Comparison of ENCODE assay signal across 9 mouse cellular contexts in the genomic region with DNA sequence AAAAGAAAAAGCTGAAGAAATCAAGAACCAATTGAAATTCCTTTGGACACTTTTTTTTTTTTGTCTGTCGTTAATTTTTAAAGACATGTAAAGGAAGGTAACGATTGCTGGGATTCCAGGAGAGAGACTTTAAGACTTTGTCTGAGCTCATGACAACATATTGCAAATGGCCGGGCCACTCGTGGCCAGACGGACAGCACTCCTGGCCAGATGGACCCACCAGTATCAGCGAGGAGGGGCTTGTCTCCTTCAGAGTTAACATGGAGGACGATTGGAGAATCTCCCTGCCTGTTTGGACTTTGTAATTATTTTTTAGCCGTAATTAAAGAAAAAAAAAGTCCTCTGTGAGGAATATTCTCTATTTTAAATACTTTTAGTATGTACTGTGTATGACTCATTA. TPM values are rescaled to one million over a fixed set of nuclear protein-coding genes. Genes with fewer than 3 reads are reported as not detected.
DNase-seq lines count a peak whose midpoint lies in the region; ATAC-seq and TF ChIP-seq lines count a peak whose summit lies in the region.
"Had no signal": no experiment of that assay in that cellular context is flagged by ENCODE, and none has a peak within 500 bp of the region (broad histone marks: within the 10 kb centered on the region; RNA-seq: fewer than 3 reads in every experiment).

No protein-coding gene starts in this region.

- peak overlapping the region; percentile 67; the same call in 1 of the 2 replicates for H3K27ac ChIP-seq in layer of hippocampus, adult 2 months
- no peak overlapping the region for H3K27ac ChIP-seq in embryonic fibroblast, embryonic 13.5 days (ENCODE audit: insufficient read depth, low read length)
- H3K27ac ChIP-seq in intestine, embryonic 15.5 days: no peak overlapping the region
- H3K27ac ChIP-seq: liver, embryonic 13.5 days had no signal

- H3K27me3 ChIP-seq in intestine, embryonic 15.5 days (replicated peaks): no peaks in the 10 kb centered on the region; the same call in none of the 2 replicates

- no peak for ATAC-seq in intestine, embryonic 15.5 days

- no peak overlapping the region for H3K9ac ChIP-seq in intestine, embryonic 15.5 days
- H3K9ac ChIP-seq: liver, embryonic 13.5 days had no signal

- no peaks in the 10 kb centered on the region for H3K36me3 ChIP-seq in intestine, embryonic 15.5 days
- H3K36me3 ChIP-seq: liver, embryonic 13.5 days had no signal

- 31% methylated on average over 8 of the region's 8 CpGs for WGBS in intestine, embryonic 15.5 days

- intact Hi-C loops in left cerebral cortex, postnatal 14 days (cut with DNase I): loop anchor here (10.0 kb wide), 1 partner anchor 199 kb away; no protein-coding TSS in a partner anchor
- intact Hi-C loops in gastrocnemius, postnatal 14 days (cut with DNase I; ENCODE audit: low total_unique reads): loop anchor here (10.0 kb wide), 1 partner anchor 379 kb away; no protein-coding TSS in a partner anchor

- no peak for TF ChIP-seq POLR2A in embryonic fibroblast, embryonic 13.5 days (IDR thresholded peaks at IDR 0.05; ENCODE audit: low read depth, low read length)

- peak overlapping the region; percentile 52 for H3K4me3 ChIP-seq in layer of hippocampus, adult 2 months
- H3K4me3 ChIP-seq in embryonic fibroblast, embryonic 13.5 days (ENCODE audit: insufficient read depth, low read length): peak overlapping the region; percentile 17; the same call in 1 of the 2 replicates
- H3K4me3 ChIP-seq in intestine, embryonic 15.5 days (replicated peaks): 0 out of 2 replicates have a peak overlapping the region, but pooled peaks have one; percentile 16

- H3K4me1 ChIP-seq in embryonic fibroblast, embryonic 13.5 days (ENCODE audit: control insufficient read depth, insufficient read depth, low read length): peaks cover 3% of the 10 kb centered on the region; the same call in 1 of the 2 replicates
- H3K4me1 ChIP-seq in intestine, embryonic 15.5 days (replicated peaks): peaks cover 35% of the 10 kb centered on the region
- H3K4me1 ChIP-seq: liver, embryonic 13.5 days had no signal

- no peaks in the 10 kb centered on the region for H3K9me3 ChIP-seq in intestine, embryonic 15.5 days
- H3K9me3 ChIP-seq: liver, embryonic 13.5 days had no signal

- peak overlapping the region; percentile 93 for H3K4me2 ChIP-seq in intestine, embryonic 15.5 days (replicated peaks)

- no peak for DNase-seq in layer of hippocampus, adult 2 months (ENCODE audit: low spot score in 2 of 2)
- DNase-seq in layer of hippocampus, adult 11-12 months (ENCODE audit: low spot score): no peak
- DNase-seq in retina, embryonic 14.5 days (ENCODE audit: low spot score): peak; percentile 60
- DNase-seq in left cerebral cortex, postnatal 14 days (ENCODE audit: low spot score in 2 of 2): no peak
- no peak for DNase-seq in gastrocnemius, postnatal 25 days
- no peak for DNase-seq in gastrocnemius, postnatal 14 days
- DNase-seq: liver, embryonic 13.5 days had no signal

- TF ChIP-seq CTCF in layer of hippocampus, adult 2 months (conservative IDR thresholded peaks at IDR 0.05): no peak
- no peak for TF ChIP-seq CTCF in embryonic fibroblast, embryonic 13.5 days (IDR thresholded peaks at IDR 0.05; ENCODE audit: borderline replicate concordance, insufficient read depth, low read length)

RNA-seq across cellular contexts. Expression of a gene that starts 3.6 kb away (rescaled TPM):
- total RNA-seq in layer of hippocampus, adult 2 months (2021): 10 to 100 TPM; 27.7 to 31.5 TPM
- 8.1 and 14.6 TPM in 2 replicates for polyA plus RNA-seq in embryonic fibroblast, embryonic 13.5 days (2011; ENCODE audit: insufficient read length, low read depth, missing spikeins)
- polyA plus RNA-seq in intestine, embryonic 15.5 days (2015; fragmentation: Nextera tagmentation; extraction: Ambion mirVana): 35.0 and 41.2 TPM in 2 replicates
- total RNA-seq in left cerebral cortex, postnatal 14 days (2021): 10 to 100 TPM; 13.4 to 24.1 TPM
- total RNA-seq in gastrocnemius, postnatal 25 days (2021): 1 to 10 TPM; 1.4 to 2.3 TPM
- 1 to 10 TPM; 1.7 to 3.2 TPM for total RNA-seq in gastrocnemius, postnatal 14 days (2021)
